Mouse (Mus musculus): ENCODE data around the gene Pdlim4.

DNA sequence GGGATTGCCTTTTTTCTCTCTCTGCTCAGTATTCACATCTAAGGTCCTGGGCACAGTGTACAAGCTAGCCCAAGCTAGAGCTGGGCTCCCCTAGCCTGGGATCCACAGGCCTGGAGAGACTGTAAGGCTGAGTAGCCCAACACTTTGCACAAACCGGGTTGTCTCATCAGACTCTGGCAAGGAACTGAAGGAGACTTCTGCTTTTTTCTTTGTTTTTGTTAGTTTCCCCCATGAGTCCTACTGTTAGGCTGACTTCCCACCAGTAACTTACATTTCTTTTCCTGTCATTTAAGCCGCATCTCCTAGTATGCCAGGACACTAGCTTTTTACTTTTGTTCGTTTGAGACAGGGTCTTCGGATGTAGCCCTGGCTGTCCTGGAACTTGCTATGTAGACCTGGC, 39.8 kb downstream of the Pdlim4 start:
- TF ChIP-seq CTCF (IDR thresholded peaks at IDR 0.05; ENCODE audit: low read depth, low read length) = no peak
- no peak for TF ChIP-seq POLR2A (IDR thresholded peaks at IDR 0.05; ENCODE audit: insufficient read depth, low read length)
- no peak for TF ChIP-seq EP300 (IDR thresholded peaks at IDR 0.05; ENCODE audit: insufficient read depth, low read depth, low read length)

Measured in ES-Bruce4 (cell line).